Mouse (Mus musculus): ENCODE data around the gene Arhgap8.

DNA sequence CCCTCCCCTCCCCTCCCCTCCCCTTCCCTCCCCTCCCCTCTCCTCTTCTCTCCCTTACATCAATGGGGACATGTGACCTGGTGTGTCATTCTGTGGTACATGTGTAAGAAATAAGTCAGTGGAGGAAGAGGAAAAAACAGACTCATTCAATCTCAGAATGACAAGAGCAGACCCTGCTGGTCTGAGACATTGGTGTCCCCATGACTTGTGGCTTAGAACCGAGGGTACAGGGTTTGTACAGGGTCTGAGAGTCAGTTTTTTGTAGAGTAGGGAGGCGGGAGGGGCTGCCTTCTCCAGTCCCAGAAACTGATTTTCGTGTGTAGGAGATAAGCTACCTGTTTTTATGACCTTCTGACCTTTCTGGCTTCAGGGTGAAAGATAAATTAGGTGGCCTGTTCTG, 23.5 kb downstream of the Arhgap8 start:
- TF ChIP-seq CTCF (IDR thresholded peaks at IDR 0.05; ENCODE audit: borderline replicate concordance, extremely low read depth, insufficient read depth, insufficient read length) (no peak), POLR2A (IDR thresholded peaks at IDR 0.05; ENCODE audit: borderline replicate concordance, extremely low read depth, insufficient read depth, insufficient read length, poor library complexity, severe bottlenecking) (no peak)
